Mouse (Mus musculus) left cerebral cortex, postnatal 10 days (tissue): ENCODE data around the gene U2surp. TPM values are rescaled to one million over a fixed set of nuclear protein-coding genes. Genes with fewer than 3 reads are reported as not detected.

Experiments used
- total RNA-seq, 2 experiments: library from RNA; stranded (reverse); gene quantifications; 2 replicates each; pipeline ENCODE4 v1.2.3; 2021

U2surp gene
- total RNA-seq, 2 experiments from 2014 or later, result 66.3 to 67.9 TPM

Other genes starting within 250 kb of the U2surp start
- gene Chst2, start 105.3 kb downstream of the U2surp start, total RNA-seq, result 100 to 1,000 TPM in 1 of 2 experiments, 10 to 100 TPM in 1; 95.4 to 105 TPM
- gene Paqr9, start 47.7 kb upstream of the U2surp start, total RNA-seq, result 10 to 100 TPM; 38.1 to 38.8 TPM
- gene Pcolce2, start 125.6 kb upstream of the U2surp start, total RNA-seq, result 1 to 10 TPM; 1.9 to 2.0 TPM
- gene Trpc1, start 238.4 kb upstream of the U2surp start, total RNA-seq, result 10 to 100 TPM; 46.8 to 52.1 TPM